Mouse (Mus musculus): ENCODE results near the gene Olfr304.

DNA sequence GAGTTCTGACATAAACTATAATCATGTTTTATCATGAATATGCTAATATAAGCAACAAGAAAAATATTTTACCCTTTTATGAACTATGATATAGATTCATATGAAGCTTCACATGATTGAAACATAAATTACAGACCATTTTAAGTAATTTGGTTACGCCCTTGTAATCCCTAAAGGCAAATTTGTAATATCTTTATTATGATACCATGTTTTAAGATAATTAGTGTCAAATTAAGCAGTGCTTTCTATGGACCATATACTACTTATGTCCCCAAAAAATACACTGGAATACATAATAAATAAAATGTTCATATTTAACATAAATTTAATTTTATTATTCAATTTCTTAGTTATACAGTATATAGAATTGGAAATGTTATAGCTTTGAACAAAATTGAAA lies 19.6 kb downstream of the Olfr304 start, which contains the start of gene Olfr305:
- no peak for TF ChIP-seq CTCF (IDR thresholded peaks at IDR 0.05; ENCODE audit: low read depth, low read length)
- TF ChIP-seq POLR2A (IDR thresholded peaks at IDR 0.05; ENCODE audit: borderline replicate concordance, low read depth, low read length): no peak

Data from bone marrow macrophage, adult 2 months (primary cell).